Mouse (Mus musculus): Measurements from ENCODE around the gene Ptpru. TPM values are rescaled to one million over a fixed set of nuclear protein-coding genes. Genes with fewer than 3 reads are reported as not detected.

The Ptpru gene
- polyA plus RNA-seq, 1 experiment: 1.0 TPM

GRCm38 (mm10) chr4:131860492-131861340 is 22.6 kb upstream of the Ptpru start:
- Histone ChIP-seq H3K4me3 (no peak overlapping the region), H3K4me2 (ENCODE audit: low read depth) (peak overlapping the region; percentile 13), H3ac (ENCODE audit: control insufficient read depth, insufficient read length) (no peak overlapping the region), H3K79me2 (ENCODE audit: control insufficient read depth, insufficient read depth) (no peaks in the 10 kb centered on the region), H3K27me3 (ENCODE audit: control insufficient read depth, insufficient read depth, insufficient read length) (no peaks in the 10 kb centered on the region), H3K36me3 (ENCODE audit: control insufficient read depth, insufficient read depth) (peaks cover 25% of the 10 kb centered on the region)
- TF ChIP-seq MYOD1 (IDR thresholded peaks at IDR 0.05; ENCODE audit: control insufficient read depth in 1 of 3, insufficient read length in 2 of 3, low read depth in 2 of 3) (peak in 2 of 3 experiments; percentile 33 to 43), SRF (IDR thresholded peaks at IDR 0.05; ENCODE audit: control insufficient read depth, insufficient read length, low read depth) (no peak)

- no peak overlapping the region for H3K4me3 ChIP-seq
Observed at GRCm38 (mm10) chr4:131854950-131855349, 16.9 kb upstream of the Ptpru start.

GRCm38 (mm10) chr4:131849986-131850638 is 12.0 kb upstream of the Ptpru start:
- no peak for TF ChIP-seq TCF3 (IDR thresholded peaks at IDR 0.05; ENCODE audit: insufficient read length, low read depth)
- TF ChIP-seq MAX (IDR thresholded peaks at IDR 0.05; ENCODE audit: low read depth): no peak
- Histone ChIP-seq H3K4me3 (no peak overlapping the region), H3K27me3 (ENCODE audit: control insufficient read depth, insufficient read depth, insufficient read length) (no peaks in the 10 kb centered on the region), H3K36me3 (ENCODE audit: control insufficient read depth, insufficient read depth) (no peaks in the 10 kb centered on the region), H3K4me2 (ENCODE audit: low read depth) (no peak overlapping the region), H3K79me2 (ENCODE audit: control insufficient read depth, insufficient read depth) (no peaks in the 10 kb centered on the region), H3ac (ENCODE audit: control insufficient read depth, insufficient read length) (no peak overlapping the region)

More at GRCm38 (mm10) chr4:131854950-131855349, 16.9 kb upstream of the Ptpru start:
- no peak overlapping the region for H3K4me2 ChIP-seq (ENCODE audit: low read depth)
- H3K27me3 ChIP-seq (ENCODE audit: control insufficient read depth, insufficient read depth, insufficient read length): no peaks in the 10 kb centered on the region
- H3K36me3 ChIP-seq (ENCODE audit: control insufficient read depth, insufficient read depth): peaks cover 2% of the 10 kb centered on the region
- TF ChIP-seq MYOG (IDR thresholded peaks at IDR 0.05; ENCODE audit: control insufficient read depth in 1 of 3, insufficient read depth in 1 of 3, insufficient read length in 2 of 3, low read depth in 2 of 3) (no peak), MYOD1 (IDR thresholded peaks at IDR 0.05; ENCODE audit: control insufficient read depth in 1 of 3, insufficient read length in 2 of 3, low read depth in 2 of 3) (no peak), SRF (IDR thresholded peaks at IDR 0.05; ENCODE audit: control insufficient read depth, insufficient read length, low read depth) (no peak)
- no peak overlapping the region for H3ac ChIP-seq (ENCODE audit: control insufficient read depth, insufficient read length)
- no peaks in the 10 kb centered on the region for H3K79me2 ChIP-seq (ENCODE audit: control insufficient read depth, insufficient read depth)

- Histone ChIP-seq H3K36me3 (ENCODE audit: control insufficient read depth, insufficient read depth) (no peaks in the 10 kb centered on the region), H3K27me3 (ENCODE audit: control insufficient read depth, insufficient read depth, insufficient read length) (no peaks in the 10 kb centered on the region), H3K79me2 (ENCODE audit: control insufficient read depth, insufficient read depth) (peaks cover 12% of the 10 kb centered on the region), H3K4me3 (no peak overlapping the region), H3ac (ENCODE audit: control insufficient read depth, insufficient read length) (no peak overlapping the region), H3K4me2 (ENCODE audit: low read depth) (no peak overlapping the region)
- TF ChIP-seq MAX (IDR thresholded peaks at IDR 0.05; ENCODE audit: low read depth) (no peak), REST (IDR thresholded peaks at IDR 0.05; ENCODE audit: insufficient read depth, insufficient read length) (no peak), SRF (IDR thresholded peaks at IDR 0.05; ENCODE audit: control insufficient read depth, insufficient read length, low read depth) (no peak), MYOD1 (IDR thresholded peaks at IDR 0.05; ENCODE audit: control insufficient read depth in 1 of 3, insufficient read length in 2 of 3, low read depth in 2 of 3) (no peak), CEBPB (IDR thresholded peaks at IDR 0.05; ENCODE audit: insufficient read depth, poor library complexity, severe bottlenecking) (no peak), USF1 (IDR thresholded peaks at IDR 0.05; ENCODE audit: low read depth) (no peak), E2F4 (IDR thresholded peaks at IDR 0.05; ENCODE audit: insufficient read depth) (no peak), MYOG (IDR thresholded peaks at IDR 0.05; ENCODE audit: control insufficient read depth in 1 of 3, insufficient read depth in 1 of 3, insufficient read length in 2 of 3, low read depth in 2 of 3) (no peak), TCF3 (IDR thresholded peaks at IDR 0.05; ENCODE audit: insufficient read length, low read depth) (no peak), TCF12 (IDR thresholded peaks at IDR 0.05; ENCODE audit: insufficient read depth, poor library complexity, severe bottlenecking) (no peak), POLR2A (IDR thresholded peaks at IDR 0.05; ENCODE audit: insufficient read length, low read depth) (no peak), POLR2AphosphoS2 (IDR thresholded peaks at IDR 0.05; ENCODE audit: insufficient read length, low read depth) (no peak)
Observed at GRCm38 (mm10) chr4:131848082-131848481, 10.0 kb upstream of the Ptpru start.

- H3ac ChIP-seq (ENCODE audit: control insufficient read depth, insufficient read length): no peak overlapping the region
- H3K4me3 ChIP-seq: no peak overlapping the region
- no peaks in the 10 kb centered on the region for H3K36me3 ChIP-seq (ENCODE audit: control insufficient read depth, insufficient read depth)
- peaks cover 12% of the 10 kb centered on the region for H3K79me2 ChIP-seq (ENCODE audit: control insufficient read depth, insufficient read depth)
- no peaks in the 10 kb centered on the region for H3K27me3 ChIP-seq (ENCODE audit: control insufficient read depth, insufficient read depth, insufficient read length)
- TF ChIP-seq TCF12 (IDR thresholded peaks at IDR 0.05; ENCODE audit: insufficient read depth, poor library complexity, severe bottlenecking) (no peak), POLR2AphosphoS2 (IDR thresholded peaks at IDR 0.05; ENCODE audit: insufficient read length, low read depth) (no peak), MYOD1 (IDR thresholded peaks at IDR 0.05; ENCODE audit: control insufficient read depth in 1 of 3, insufficient read length in 2 of 3, low read depth in 2 of 3) (peak in 1 of 3 experiments; percentile 36), CEBPB (IDR thresholded peaks at IDR 0.05; ENCODE audit: insufficient read depth, poor library complexity, severe bottlenecking) (no peak)
- no peak overlapping the region for H3K4me2 ChIP-seq (ENCODE audit: low read depth)
Observed at GRCm38 (mm10) chr4:131845991-131846778, 8.1 kb upstream of the Ptpru start.

Measured in myocyte (in vitro differentiated cells).